ENCODE assay signal across 8 mouse cellular contexts in genomic region chr2:117412045-117412606, GRCm38 (mm10).
DNase-seq lines count a peak whose midpoint lies in the region; ATAC-seq and TF ChIP-seq lines count a peak whose summit lies in the region.

No protein-coding gene starts in this region.

- TF ChIP-seq POLR2A in cerebellum, adult 2 months (IDR thresholded peaks at IDR 0.05; ENCODE audit: borderline replicate concordance, insufficient read depth, low read length), result no peak

- no peak overlapping the region for H3K4me3 ChIP-seq in cerebellum, adult 2 months (replicated peaks; ENCODE audit: insufficient read depth, low read depth, low read length)
- H3K4me3 ChIP-seq in layer of hippocampus, adult 2 months, result no peak overlapping the region

- TF ChIP-seq CTCF in cerebellum, adult 2 months (IDR thresholded peaks at IDR 0.05; ENCODE audit: borderline replicate concordance, insufficient read depth, low read depth, low read length), result peak; percentile 30; the same call in 1 of the 2 replicates
- TF ChIP-seq CTCF in layer of hippocampus, adult 2 months (conservative IDR thresholded peaks at IDR 0.05), result peak; percentile 69

- no peak overlapping the region for H3K27ac ChIP-seq in cerebellum, adult 2 months (ENCODE audit: insufficient read depth, low read length)
- H3K27ac ChIP-seq in layer of hippocampus, adult 2 months, result no peak overlapping the region; the same call in 1 of the 2 replicates

- peak; percentile 10 to 11 for DNase-seq in cerebellum, adult 2 months
- no peak for DNase-seq in cerebellum, adult 9-10 months
- peak in 1 of 2 experiments; percentile 46 for DNase-seq in layer of hippocampus, adult 2 months (ENCODE audit: low spot score in 2 of 2)
- no peak for DNase-seq in layer of hippocampus, postnatal 14 days (ENCODE audit: low spot score in 2 of 2)
- DNase-seq in right cerebral cortex, postnatal 25 days, result peak; percentile 19
- no peak for DNase-seq in yolk sac, embryonic 10.5 days (ENCODE audit: low spot score)
- DNase-seq in testis, postnatal 10 days (ENCODE audit: low spot score), result no peak

- H3K27me3 ChIP-seq in cerebellum, adult 2 months (ENCODE audit: control insufficient read depth, insufficient read depth, low read length), result no peaks in the 10 kb centered on the region

- no peaks in the 10 kb centered on the region for H3K4me1 ChIP-seq in cerebellum, adult 2 months (ENCODE audit: control insufficient read depth, insufficient read depth, low read length)

- WGBS in cerebellum, adult 2 months, result 48% methylated on average over 4 of the region's 4 CpGs

- peak; percentile 71 for ATAC-seq in inflammation-experienced regulatory T-cells, adult 6 months

Comparison
In these comparisons a context has a peak if more than half of its experiments do, and no peak if none do; other contexts are left out.
1. DNase-seq: peak in cerebellum, adult 2 months (2 of 2) and right cerebral cortex, postnatal 25 days (single experiment); none in cerebellum, adult 9-10 months (single experiment), layer of hippocampus, postnatal 14 days (0 of 2), yolk sac, embryonic 10.5 days (single experiment) and testis, postnatal 10 days (single experiment).